Mouse (Mus musculus) cerebellum, adult 11 months (tissue): ENCODE measurements around the gene Cbfa2t2.

ENCODE experiments used
- DNase-seq: peaks from one replicate; pipeline ENCODE4 v3.0.0; 2022

Gene Cbfa2t2

DNA sequence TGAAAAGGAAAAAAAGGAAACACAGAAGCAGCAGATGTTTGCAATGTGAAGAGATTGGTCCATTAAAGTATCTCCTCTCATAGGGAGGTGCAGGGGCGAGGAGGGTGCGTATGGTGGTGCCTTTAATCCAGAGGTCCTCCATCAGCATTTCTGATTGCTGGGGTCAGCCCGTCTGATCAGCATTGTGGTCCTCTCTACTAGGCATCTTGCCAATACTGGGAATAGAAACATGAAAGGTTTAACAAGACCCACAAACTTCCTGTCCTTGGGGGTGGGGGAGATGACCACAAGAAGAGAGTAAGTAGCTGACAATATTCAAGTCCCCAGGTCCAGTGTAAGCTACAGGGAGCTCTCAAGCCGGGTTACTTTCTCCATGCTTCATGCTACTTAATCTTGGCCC, 134.4 kb downstream of the Cbfa2t2 start:
- DNase-seq = no peak

DNA sequence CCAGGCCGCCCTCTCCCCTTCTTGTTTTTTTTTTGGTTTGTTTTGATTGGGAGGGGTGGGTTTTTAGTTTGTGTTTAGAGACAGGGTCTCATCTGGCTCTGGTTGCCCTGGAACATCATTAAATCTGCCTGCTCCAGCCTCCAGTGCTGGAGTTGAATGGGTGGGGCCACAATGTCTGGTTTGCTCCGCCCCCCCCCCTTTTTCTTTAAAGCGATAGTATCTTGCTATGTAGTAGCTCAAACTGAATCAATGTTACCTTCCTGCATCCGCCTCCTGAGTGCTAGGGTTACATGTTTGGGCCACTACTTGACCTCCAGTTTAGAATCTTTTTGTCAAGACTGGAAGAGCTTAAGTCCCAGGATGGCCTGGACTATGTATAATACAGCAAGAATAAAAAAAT, 135.0 kb downstream of the Cbfa2t2 start:
- no peak for DNase-seq

DNA sequence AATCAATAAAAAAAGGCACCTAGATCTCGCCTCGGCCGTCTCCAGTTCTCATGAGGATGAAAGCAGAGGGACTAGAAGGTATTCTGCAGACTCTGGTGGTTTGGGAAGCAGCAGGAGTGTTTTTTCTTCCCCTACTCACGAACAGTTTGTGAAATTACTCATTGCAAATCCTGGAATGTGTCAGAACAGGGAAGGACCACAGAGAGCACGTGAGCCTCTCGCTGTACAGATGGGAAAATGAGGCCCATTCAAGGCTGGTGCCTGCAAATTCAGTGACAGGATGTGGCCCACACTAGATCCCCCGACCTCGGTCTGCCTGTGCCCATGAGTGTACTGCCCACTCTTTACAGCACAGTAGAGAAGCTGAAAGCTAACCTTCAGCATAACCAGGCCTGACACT, 135.7 kb downstream of the Cbfa2t2 start:
- DNase-seq = no peak

DNA sequence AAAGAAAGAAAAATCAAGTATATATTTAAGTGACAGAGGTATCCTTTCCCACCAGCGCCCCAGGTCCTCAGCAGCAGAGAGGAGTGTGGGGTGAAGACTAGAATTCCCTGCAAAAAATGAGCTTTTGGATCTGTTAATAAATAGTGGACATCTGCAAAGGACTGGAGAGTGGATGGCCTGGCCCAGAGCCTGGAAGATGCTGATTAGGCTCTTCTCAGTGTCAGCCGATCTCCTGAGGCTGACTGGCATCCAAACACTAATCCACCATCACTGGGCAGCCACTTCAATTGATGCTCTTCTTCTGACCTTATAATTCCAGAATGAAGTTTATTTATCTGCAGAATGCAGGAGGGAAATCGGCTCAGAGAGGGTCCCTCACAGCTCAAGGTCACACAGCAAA, 136.7 kb downstream of the Cbfa2t2 start:
- DNase-seq = no peak

DNA sequence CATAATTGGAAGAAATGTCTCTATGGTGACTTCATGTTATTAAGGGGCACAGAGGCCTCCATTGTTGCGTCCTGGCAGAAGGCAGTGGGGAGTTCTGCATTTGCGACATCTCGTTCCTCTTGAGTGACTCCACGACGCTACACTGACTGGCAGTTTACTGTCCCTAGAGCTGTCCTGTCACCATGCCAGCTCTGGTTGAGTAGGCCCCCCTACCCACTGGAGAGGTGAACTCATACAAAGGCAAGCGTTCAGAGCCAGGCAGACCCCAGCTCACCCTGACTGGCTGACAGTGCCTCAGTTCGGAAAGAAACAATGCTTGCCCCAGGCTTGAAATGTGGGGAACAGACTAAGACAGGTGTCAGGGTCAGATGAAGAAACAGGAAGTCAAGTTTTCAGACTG, 138.0 kb downstream of the Cbfa2t2 start:
- no peak for DNase-seq

DNA sequence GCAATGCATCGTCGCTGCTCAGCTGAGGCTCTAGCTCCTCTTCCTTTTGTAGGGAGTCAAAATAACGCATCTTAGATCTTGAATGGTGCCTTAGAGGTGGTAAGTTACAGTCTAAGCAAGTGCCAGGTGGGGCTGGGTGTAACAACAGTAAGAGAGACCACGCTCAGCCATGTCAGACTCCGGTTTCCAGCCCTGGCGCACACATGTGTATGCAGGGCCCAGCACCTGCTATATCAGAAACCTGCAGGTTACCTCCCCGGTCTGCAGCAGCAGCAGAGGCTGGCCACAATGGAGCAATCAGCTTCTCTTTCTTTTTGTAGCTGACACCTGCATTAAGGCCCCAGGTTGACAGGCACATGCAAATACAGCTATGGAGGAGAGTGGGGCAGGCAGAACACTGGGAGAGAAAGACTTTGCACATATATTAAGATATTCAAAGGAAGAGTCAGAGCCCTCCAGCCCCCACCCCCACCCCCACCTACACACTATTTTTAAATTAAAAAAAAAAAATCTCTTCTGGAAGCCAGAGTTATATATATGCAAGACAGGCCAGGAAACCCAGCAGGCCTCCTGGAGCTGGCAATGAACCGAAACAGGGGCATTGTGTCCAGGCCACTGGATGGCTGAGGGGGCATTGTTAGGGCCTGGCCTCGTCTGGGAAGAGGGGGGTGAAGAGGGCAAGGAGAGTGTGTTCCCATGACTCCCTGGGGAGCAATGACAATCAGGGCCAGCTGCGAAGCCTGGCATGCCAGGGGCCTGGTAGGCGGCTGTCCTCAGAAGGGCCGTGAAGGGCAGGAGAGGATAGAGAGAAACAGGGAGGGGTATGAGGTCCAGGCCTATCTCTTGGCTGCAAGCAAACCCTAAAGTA, 140.8 kb downstream of the Cbfa2t2 start:
- DNase-seq = no peak

DNA sequence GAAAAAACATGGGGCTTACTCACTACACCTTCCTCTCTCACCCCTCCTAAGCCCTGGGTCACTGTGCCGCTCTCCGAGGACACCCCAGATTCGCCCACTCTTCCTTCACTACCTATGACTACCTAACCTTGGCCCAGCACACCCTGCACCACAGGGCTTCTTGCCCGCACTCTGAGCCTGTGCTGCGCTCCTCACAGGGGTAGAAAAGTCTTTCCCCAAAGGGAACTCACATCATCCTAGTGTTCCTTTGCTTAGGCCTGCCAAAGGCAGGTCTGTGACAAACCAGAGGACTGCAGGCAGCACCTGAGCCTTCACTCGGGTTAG, 141.4 kb downstream of the Cbfa2t2 start:
- no peak for DNase-seq

DNA sequence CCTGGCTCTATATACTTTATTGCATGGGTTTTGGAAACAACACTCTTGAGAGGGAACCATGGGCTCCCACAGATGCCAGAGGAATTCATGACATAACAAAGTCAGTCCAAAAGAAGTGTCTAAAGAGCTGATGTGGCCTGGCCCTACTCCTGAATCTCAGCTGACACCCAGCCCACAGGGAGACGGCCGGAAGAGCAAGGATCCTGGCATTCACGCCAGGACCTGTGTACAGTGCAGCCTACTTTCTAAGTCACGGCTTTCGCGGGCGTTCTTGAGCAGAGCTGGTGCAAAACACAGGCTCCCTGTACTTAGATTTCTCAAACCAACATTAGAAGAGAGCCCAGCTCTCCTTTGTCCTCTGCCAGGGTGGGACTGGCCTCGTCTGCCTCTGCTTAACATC, 144.3 kb downstream of the Cbfa2t2 start:
- DNase-seq = no peak

DNA sequence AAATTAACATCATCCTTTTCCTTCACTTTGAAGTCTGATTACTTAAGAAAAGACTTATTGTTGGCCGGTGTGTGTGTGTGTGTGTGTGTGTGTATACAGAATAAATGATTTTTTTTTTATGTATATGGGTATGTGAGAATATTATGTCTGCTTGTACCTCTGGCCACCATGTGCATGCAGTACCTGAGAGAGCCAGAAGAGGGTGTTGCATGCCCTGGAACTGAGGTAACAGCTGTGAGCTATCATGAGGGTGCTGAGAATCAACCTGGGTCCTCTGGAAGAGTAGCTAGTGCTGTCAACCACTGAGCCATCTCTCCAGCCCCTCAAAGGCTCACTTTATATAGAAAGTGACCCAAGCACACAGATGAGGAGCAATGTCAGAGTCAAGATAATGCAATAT, 145.1 kb downstream of the Cbfa2t2 start:
- DNase-seq = no peak

DNA sequence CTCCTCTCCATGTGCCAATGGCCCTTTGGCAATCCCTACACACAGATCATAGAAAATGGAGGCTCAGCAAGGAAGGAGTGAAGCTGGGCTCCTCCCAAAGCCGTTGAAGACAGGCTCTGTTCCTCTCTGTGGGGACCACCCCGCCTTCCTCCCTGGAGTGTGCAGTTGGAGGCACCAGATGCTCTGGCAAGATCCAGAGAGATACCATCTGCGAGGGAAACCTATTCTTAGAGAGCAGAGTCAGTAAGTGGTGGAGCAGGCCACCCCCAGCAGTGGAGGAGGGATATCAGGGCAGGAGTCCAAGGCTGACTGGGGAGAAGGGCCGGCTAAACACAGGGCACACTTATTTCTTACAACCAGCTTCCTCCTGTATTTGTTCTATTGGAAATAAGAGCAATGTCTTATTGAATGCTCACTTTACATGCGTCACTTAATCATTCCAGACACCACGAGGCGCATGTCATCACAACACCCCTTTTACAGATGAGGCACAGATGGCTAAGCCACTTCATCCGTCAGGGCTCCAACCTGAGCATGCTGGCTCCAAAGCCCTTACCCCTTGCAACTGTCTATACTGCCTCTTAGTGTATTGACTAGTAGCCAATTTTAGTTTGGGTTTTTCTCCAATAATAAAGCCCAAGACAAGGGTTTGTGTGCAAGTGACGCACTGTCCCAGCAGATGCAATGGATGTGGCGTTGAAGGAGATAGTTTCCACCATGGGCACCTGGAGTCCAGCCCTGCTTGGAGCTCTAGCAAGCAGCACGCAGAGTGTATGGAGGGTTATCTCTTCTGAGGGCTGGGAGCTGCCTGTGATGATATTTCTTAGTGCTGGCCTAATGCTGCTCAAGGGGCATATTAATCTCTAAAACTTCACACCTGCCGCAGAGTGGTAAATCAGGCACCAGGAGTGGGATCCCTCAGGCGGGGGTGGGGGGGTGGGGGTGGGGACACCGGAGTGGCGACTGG, 147.9 kb downstream of the Cbfa2t2 start:
- DNase-seq = peak; percentile 69

DNA sequence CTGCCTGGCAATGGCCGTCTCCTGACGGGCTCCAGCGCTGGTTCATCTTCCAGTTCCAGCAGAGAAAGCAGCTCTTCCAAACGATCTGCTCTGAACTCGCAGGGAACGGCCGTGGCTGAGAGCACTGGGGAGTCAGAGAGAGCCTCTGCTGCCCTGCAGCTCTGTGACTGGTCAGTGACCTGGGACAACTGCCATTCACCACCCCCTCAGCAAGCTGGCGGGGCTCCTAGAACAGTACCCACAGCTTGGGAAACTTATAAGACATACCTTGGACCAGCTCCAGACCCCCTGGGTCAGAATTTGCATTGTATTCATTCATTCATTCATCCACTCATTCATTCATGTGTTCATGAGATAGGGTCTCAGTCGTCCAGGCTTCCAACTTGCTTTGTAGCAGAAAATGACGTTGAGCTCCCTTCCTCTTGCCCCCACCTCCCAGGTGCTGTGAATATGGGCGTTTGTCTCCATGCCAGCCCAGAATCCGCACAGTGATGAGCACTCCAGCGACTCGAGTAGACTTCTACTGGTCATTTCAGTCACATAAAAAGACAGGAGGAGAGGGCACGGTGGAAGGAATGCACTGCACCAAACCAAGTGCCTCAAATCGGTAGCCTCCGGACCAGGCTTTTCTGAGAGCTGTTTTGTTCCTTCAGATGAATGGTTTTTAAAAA, 148.8 kb downstream of the Cbfa2t2 start:
- DNase-seq = no peak

DNA sequence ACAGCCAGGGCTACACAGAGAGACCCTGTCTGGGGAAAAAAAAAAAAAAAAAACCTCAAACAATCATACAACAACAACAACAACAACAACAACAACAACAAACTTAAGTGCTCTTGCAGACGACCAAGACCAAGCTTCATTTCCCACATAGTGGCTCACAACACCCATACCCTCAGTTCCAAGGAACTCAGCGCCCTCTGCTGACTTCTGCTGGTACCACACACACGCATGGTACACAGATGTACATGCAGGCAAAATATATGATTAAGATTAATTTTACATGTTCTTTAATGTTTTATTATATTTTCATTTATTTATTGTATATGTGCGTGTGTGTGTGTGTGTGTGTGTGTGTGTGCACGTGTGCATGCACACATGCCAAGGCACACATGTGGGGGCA, 150.1 kb downstream of the Cbfa2t2 start:
- no peak for DNase-seq
